Mouse (Mus musculus): ENCODE results near the gene Rubcnl. TPM values are rescaled to one million over a fixed set of nuclear protein-coding genes. Genes with fewer than 3 reads are reported as not detected.

Gene Rubcnl
- polyA plus RNA-seq, 1 experiment from 2014 or later = 0.73 TPM

DNA sequence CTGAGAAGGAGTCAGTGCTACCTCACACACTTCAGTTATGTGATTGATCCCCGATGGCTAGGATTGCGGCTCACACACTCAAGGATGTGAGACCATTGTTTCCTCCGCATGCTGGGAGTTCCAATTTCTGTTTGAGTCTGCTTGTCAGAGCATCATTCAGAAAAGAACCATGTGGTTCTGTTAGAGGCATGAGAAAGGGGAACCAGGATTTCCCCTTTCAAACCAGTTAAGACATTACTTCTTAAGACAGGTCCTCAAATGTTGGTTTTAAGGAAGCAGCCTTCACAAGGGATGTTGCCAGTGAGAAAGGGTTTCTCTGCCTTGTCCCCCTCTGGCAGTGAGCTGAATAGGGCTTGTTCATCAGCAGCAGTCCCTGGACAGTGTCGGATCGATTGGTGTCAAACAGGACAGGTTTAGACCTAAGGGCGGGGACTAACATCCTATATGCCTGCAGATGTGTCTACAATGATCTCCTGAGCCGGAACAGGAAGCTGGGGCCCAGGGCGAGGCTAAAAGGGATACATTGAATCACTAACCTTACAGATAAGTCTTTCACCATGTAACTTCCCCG is 41.1 kb downstream of the Rubcnl start:
- Histone ChIP-seq H3K27ac (no peak overlapping the region), H3K9ac (no peak overlapping the region), H3K4me1 (peaks cover 12% of the 10 kb centered on the region), H3K27me3 (no peaks in the 10 kb centered on the region), H3K36me3 (no peaks in the 10 kb centered on the region), H3K4me2 (no peak overlapping the region), H3K9me3 (replicated peaks) (no peaks in the 10 kb centered on the region), H3K4me3 (replicated peaks) (no peak overlapping the region)
- WGBS = 81% methylated on average over 9 of the region's 9 CpGs
- no peak for ATAC-seq (replicated peaks; ENCODE audit: low FRiP score)

DNA sequence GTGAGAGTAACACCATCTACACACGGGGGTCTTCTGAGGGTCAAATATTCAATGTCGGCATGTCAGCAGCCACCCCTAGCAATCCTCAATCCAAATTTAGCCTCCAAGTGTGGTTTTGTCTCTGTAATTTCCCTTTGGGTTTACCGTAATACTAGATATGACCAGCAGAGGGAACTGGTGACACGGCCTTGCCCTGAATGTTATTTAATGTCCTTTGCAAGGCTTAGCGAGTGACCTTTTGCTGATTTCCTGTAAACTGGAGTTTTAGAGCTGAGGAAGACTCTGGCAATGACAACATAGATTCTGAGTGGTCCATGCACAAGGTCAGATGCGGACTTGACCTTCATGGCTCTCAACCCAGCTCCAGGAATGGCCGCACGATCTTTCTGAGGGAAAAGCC is 44.7 kb downstream of the Rubcnl start:
- Histone ChIP-seq H3K4me3 (replicated peaks) (no peak overlapping the region), H3K4me2 (no peak overlapping the region), H3K36me3 (no peaks in the 10 kb centered on the region), H3K27ac (no peak overlapping the region), H3K27me3 (no peaks in the 10 kb centered on the region), H3K4me1 (no peaks in the 10 kb centered on the region), H3K9ac (no peak overlapping the region), H3K9me3 (replicated peaks) (no peaks in the 10 kb centered on the region)
- 41% methylated on average over 8 of the region's 8 CpGs for WGBS
- no peak for ATAC-seq (replicated peaks; ENCODE audit: low FRiP score)

DNA sequence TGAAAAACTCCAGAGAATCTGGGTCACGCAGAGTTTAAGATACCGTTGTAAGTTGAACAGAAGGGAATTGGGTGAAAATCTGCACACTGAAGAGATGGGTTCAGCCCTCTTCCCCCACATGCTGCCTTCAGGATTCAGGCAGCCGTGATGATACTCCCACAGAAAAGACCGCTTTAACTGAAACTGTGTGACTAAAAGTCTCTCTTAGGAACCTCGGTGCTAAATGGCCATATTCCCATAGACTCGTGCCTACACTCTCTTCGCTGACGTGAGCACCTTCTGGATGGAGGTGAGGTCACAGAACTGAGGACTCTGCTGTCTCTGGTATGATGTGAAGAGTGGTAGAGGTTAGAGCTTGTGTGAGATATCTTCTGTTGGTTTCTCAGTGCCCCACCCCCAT is 48.1 kb downstream of the Rubcnl start:
- WGBS = 91% methylated on average over 8 of the region's 8 CpGs
- H3K27me3 ChIP-seq = no peaks in the 10 kb centered on the region

DNA sequence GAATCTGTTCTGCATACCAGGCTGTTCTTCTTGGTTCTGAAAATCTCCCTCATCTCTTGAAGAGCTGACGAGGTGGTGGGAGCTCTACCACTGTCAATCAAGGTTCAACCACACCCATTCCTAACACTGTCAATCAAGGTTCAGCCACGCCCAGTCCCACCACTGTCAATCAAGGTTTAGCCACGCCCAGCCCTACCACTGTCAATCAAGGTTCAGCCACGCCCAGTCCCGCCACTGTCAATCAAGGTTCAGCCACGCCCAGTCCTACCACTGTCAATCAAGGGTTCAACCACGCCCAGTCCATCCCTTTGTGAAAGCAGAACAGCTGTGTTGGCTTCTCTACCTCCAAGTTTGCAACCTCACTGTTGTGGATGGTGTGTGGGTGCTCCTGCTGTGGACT is 48.7 kb downstream of the Rubcnl start:
- Histone ChIP-seq H3K4me1 (no peaks in the 10 kb centered on the region), H3K27ac (no peak overlapping the region), H3K9me3 (replicated peaks) (no peaks in the 10 kb centered on the region), H3K9ac (no peak overlapping the region), H3K4me2 (no peak overlapping the region), H3K36me3 (no peaks in the 10 kb centered on the region), H3K27me3 (no peaks in the 10 kb centered on the region), H3K4me3 (replicated peaks) (no peak overlapping the region)
- no peak for ATAC-seq (replicated peaks; ENCODE audit: low FRiP score)
- WGBS = 78% methylated on average over 7 of the region's 7 CpGs

More for the DNA sequence above, 48.1 kb downstream of the Rubcnl start:
- H3K4me2 ChIP-seq = no peak overlapping the region
- no peaks in the 10 kb centered on the region for H3K9me3 ChIP-seq (replicated peaks)
- no peaks in the 10 kb centered on the region for H3K36me3 ChIP-seq
- no peak overlapping the region for H3K4me3 ChIP-seq (replicated peaks)
- no peaks in the 10 kb centered on the region for H3K4me1 ChIP-seq
- no peak for ATAC-seq (replicated peaks; ENCODE audit: low FRiP score)
- no peak overlapping the region for H3K27ac ChIP-seq
- no peak overlapping the region for H3K9ac ChIP-seq

DNA sequence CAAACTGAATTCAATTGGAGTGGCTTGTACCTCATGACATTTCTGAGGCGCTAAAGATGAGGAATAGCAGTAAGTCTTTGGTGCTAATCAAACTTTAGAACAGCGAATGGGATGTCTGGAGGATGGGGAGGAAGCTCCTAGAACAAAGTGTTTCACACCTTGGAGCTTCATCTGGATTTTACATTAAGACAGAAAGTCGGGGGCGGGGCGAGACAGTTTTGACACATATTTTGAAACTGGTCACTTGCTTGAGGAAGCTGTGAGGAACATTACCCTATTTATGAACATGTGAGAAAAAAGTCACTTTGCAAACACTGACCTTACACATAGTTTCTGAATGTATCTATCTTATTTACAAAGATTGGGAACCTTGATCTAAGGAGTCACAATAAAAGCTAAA is 49.4 kb downstream of the Rubcnl start:
- 91% methylated on average over 5 of the region's 5 CpGs for whole genome bisulfite sequencing

DNA sequence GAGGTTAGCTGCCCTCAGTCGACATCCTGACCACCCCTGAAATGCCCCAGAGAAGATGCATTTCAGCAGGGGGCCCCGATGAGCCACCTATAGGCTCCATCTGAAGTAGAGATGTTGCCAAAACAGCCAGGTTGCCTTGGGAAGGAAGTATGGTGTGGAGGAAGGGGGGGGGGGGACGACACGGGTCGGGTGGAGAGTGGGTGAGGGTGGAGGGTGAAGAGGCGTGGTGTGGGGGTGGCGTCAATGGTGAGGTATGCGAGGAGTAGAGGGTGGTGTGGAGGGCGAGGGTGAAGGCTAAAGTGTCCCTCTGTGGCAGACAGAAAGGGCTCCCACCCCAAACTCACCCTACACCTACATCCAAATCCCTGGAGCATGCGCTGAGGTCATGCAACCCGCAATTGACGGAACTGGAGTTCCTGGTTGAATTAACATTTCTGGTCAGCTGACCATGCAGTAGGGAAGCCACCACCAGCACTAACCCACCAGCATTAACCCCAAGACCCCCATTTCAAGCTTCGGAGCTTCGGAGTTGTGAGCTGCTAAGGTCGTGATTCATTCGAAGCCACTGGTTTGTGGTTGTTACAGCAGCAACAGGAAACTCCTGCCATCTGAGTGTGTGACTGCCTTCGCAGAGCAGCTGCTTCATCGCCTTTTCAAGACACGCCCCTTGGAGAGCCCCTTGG is 52.7 kb downstream of the Rubcnl start:
- Histone ChIP-seq H3K27ac (no peak overlapping the region), H3K9ac (no peak overlapping the region), H3K9me3 (replicated peaks) (no peaks in the 10 kb centered on the region), H3K36me3 (no peaks in the 10 kb centered on the region), H3K4me3 (replicated peaks) (no peak overlapping the region), H3K27me3 (no peaks in the 10 kb centered on the region), H3K4me1 (no peaks in the 10 kb centered on the region), H3K4me2 (no peak overlapping the region)
- WGBS = 77% methylated on average over 19 of the region's 19 CpGs
- ATAC-seq (replicated peaks; ENCODE audit: low FRiP score) = no peak

More for the DNA sequence above, 49.4 kb downstream of the Rubcnl start:
- Histone ChIP-seq H3K4me2 (no peak overlapping the region), H3K36me3 (no peaks in the 10 kb centered on the region), H3K4me1 (no peaks in the 10 kb centered on the region), H3K27ac (no peak overlapping the region), H3K27me3 (no peaks in the 10 kb centered on the region), H3K4me3 (replicated peaks) (no peak overlapping the region), H3K9me3 (replicated peaks) (no peaks in the 10 kb centered on the region), H3K9ac (no peak overlapping the region)
- ATAC-seq (replicated peaks; ENCODE audit: low FRiP score) = no peak

DNA sequence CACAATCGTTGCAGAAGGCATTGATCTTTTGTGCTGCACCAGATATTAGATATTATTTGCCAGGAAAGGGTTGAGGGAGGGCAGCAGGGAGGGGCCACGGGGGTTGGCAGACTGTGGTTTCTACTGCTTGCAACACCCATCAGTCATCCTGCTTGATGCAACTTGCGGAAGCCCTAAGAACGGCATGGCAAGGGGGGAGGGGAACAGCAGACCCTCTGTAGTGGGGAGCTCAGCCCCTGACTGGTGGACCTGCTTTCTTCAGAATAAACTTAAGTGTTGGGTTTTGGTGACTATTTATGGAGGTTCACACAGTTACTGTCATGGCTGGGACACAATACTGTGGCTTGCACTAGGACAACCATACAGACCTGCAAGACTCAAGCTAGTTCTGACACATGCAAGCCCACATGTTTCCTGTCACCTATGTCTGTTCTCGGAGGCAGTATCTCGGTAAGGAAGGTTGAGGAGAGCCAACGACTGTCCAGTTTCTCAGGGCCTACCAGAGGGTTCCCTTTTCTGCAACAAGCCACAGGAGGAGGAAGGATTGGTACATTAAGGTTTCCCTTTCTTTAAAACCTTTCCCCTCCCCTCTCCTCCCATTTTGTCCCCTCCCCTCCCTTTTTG is 53.6 kb downstream of the Rubcnl start:
- 71% methylated on average over 7 of the region's 7 CpGs for WGBS
- H3K4me2 ChIP-seq = no peak overlapping the region
- H3K4me1 ChIP-seq = no peaks in the 10 kb centered on the region
- no peak overlapping the region for H3K4me3 ChIP-seq (replicated peaks)
- H3K27ac ChIP-seq = no peak overlapping the region
- no peak for ATAC-seq (replicated peaks; ENCODE audit: low FRiP score)
- no peak overlapping the region for H3K9ac ChIP-seq
- no peaks in the 10 kb centered on the region for H3K36me3 ChIP-seq
- H3K9me3 ChIP-seq (replicated peaks) = no peaks in the 10 kb centered on the region
- no peaks in the 10 kb centered on the region for H3K27me3 ChIP-seq

DNA sequence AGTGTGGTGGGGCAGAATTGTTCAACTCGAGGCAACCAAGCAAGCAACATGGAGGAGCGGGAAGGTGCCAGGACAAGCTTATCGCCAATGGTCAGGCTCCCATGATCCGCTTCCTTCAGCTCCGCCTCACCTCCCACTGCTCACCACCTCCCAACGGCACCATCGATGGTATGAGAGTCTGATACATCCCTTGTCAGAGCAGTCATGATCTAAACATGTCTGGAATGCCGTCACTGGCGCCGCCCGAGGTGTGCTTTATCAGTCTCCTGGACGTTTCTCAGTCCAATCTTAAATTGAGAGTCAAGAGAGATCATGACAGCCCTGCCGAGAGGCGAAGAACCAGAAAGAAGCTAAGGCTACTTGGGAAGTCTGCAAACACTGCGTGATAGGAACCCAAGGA is 55.3 kb downstream of the Rubcnl start:
- H3K9ac ChIP-seq = no peak overlapping the region
- H3K9me3 ChIP-seq (replicated peaks) = no peaks in the 10 kb centered on the region
- H3K27ac ChIP-seq = no peak overlapping the region
- 91% methylated on average over 15 of the region's 15 CpGs for WGBS
- H3K36me3 ChIP-seq = no peaks in the 10 kb centered on the region
- H3K27me3 ChIP-seq = no peaks in the 10 kb centered on the region
- no peak overlapping the region for H3K4me2 ChIP-seq
- no peak overlapping the region for H3K4me3 ChIP-seq (replicated peaks)
- no peaks in the 10 kb centered on the region for H3K4me1 ChIP-seq
- ATAC-seq (replicated peaks; ENCODE audit: low FRiP score) = no peak

DNA sequence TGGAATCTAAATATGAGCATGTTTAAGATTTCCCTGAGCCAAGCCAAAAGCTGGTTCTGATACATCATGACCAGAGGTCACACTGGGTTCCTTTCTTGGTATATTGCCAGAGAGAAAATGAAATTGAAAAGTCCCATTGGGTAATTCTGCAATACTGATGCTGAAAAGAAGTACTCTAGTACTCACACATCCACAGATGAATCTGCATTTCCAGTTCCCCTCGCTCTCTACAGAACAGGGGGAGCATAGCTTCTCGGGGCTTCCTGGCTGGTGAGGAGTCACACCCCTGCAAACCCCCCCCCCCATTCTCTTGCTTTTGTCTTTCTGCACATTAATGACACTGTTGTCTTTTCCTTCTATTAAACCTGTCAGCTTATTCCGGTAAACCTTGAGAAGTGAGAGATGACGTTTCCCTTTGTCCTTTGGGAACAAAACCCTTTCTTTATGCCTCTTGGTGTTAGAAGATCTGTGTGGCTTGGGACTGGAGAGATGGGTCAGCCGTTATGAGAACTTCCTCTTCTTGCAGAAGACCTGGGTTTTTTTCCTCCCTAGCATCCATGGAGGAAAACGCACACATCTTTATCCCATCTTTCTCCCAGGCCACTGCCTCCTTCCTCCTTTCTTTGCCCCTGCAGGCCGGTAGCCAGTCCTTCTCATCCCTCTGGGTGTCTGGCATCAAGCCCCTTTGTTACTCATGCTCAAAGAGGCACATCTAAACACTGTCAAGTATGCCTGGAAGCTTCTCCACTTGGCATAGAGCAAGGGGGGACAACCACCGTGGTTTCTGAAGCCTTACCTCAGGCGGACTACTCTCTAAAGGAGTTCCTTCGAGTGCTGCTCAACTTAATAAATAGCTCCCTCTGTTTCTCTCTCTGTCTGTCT is 59.7 kb downstream of the Rubcnl start:
- H3K9me3 ChIP-seq (replicated peaks) = no peaks in the 10 kb centered on the region
- no peak overlapping the region for H3K4me3 ChIP-seq (replicated peaks)
- no peaks in the 10 kb centered on the region for H3K4me1 ChIP-seq
- no peaks in the 10 kb centered on the region for H3K36me3 ChIP-seq
- H3K4me2 ChIP-seq = no peak overlapping the region
- no peak for ATAC-seq (replicated peaks; ENCODE audit: low FRiP score)
- WGBS = 86% methylated on average over 10 of the region's 10 CpGs
- no peak overlapping the region for H3K9ac ChIP-seq
- H3K27me3 ChIP-seq = no peaks in the 10 kb centered on the region
- no peak overlapping the region for H3K27ac ChIP-seq

DNA sequence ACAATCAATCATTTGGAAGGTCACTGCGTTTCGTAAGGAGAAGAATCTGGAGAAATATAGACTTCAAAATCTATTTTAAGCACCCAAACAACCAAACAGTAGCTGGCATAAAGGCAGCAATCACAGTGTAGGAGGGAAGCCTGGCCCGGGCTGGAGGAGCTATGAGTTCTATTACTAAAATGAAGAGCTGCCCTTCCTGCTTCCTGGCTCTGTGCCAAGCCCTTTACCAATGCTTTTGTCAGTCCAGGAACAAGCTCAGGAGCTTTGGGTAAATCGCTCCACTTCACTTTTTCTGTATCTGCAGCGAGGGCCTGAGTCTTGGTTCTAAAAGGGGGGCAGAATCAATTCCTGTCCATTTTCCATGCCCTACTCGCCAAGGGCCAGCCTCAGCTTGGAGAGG is 62.1 kb downstream of the Rubcnl start:
- H3K27me3 ChIP-seq = no peaks in the 10 kb centered on the region
- H3K27ac ChIP-seq = no peak overlapping the region
- ATAC-seq (replicated peaks; ENCODE audit: low FRiP score) = no peak
- no peak overlapping the region for H3K9ac ChIP-seq
- no peaks in the 10 kb centered on the region for H3K4me1 ChIP-seq
- no peak overlapping the region for H3K4me3 ChIP-seq (replicated peaks)
- H3K4me2 ChIP-seq = no peak overlapping the region
- 69% methylated on average over 6 of the region's 6 CpGs for WGBS
- H3K36me3 ChIP-seq = no peaks in the 10 kb centered on the region
- H3K9me3 ChIP-seq (replicated peaks) = no peaks in the 10 kb centered on the region
